Mouse (Mus musculus) gastrocnemius, postnatal 25 days (tissue): ENCODE measurements around the gene Synj2. TPM values are rescaled to one million over a fixed set of nuclear protein-coding genes. Genes with fewer than 3 reads are reported as not detected.

Source experiments
- DNase-seq: peaks from one replicate; pipeline ENCODE4 v3.0.0; 2022
- long read RNA-seq, 2 experiments: library from polyadenylated mRNA; stranded (forward); transcript quantifications; one replicate each; pipeline ENCODE4 v2.0.0; 2021
- total RNA-seq, 2 experiments: library from RNA; stranded (reverse); gene quantifications; 1 replicate in 1 of 2; 2 replicates in 1 of 2; pipeline ENCODE4 v1.2.3; 2021

The Synj2 gene
- 10 to 100 TPM; 35.8 to 48.7 TPM for total RNA-seq
- long read RNA-seq, experiment 1, partial matches to known transcripts, result 3 of 26 reads
- long read RNA-seq, experiment 1, other reads (novel, unspliced or antisense), result 22 of 26 reads
- long read RNA-seq, experiment 2, partial matches to known transcripts, result 9 of 29 reads
- long read RNA-seq, experiment 2, other reads (novel, unspliced or antisense), result 19 of 29 reads

- peak; percentile 64 for DNase-seq
These were observed at the start of gene Synj2 for GRCm38 (mm10) chr17:5941230-5942043. Gene Synj2 (plus strand): TSS chr17:5941280.

DNA sequence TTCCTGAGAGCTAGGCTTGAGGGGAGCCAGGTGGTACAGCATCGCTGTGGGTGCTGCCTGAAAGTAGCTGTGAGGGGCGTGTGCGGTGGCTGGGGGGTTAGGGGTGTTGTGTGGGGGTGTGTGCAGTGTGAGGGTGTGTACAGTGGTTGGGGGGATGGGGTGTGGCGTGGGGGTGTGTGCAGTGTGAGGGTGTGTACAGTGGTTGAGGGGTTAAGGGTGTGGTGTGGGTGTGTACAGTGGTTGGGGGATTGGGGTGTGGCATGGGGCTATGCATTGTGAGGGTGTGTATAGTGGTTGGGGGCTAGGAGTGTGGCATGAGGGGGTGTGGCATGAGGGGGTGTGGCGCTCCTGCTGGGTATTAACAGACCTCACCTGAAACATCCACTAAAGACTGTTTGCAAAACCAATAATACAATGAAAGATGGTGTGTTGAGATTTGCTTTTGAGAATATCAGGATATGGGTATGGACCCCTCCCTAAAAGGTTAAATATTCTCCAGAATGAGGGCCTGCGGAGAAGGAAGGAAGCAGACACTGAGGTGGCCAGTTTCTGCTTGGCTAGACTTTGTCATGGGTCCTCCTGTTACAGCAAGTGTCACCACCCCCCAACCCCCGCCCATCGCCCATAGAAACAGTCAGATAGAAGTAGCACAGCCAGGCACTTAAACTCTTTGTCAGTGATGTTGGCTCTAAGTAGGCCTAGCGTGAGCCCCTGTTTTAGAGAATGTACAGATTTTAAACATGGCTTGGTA lies 49.0 kb upstream of the Synj2 start:
- DNase-seq, result no peak

DNA sequence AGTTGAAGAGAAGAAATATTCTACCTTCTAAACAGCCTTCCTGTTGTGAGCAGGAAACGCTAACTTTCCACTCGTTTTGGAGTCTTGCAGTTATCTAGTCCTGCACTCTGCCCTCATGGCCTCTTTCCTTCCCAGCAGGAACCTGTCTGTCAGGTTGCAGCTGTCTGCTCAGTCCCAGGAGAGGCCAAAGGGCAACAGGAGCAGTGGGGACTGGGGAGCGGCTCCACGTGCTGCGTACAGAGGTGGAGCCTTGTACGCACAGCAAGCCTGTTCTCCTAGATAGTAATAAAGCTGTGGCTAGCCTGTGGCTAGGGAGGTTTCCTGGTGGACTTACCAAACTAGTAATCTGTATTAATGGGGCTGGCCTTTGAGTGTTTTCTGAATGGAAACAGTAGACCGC lies 48.0 kb upstream of the Synj2 start:
- no peak for DNase-seq

GRCm38 (mm10) chr17:5893574-5894148 lies 47.4 kb upstream of the Synj2 start:
- no peak for DNase-seq

GRCm38 (mm10) chr17:5896066-5896465 lies 45.0 kb upstream of the Synj2 start:
- DNase-seq, result no peak

DNA sequence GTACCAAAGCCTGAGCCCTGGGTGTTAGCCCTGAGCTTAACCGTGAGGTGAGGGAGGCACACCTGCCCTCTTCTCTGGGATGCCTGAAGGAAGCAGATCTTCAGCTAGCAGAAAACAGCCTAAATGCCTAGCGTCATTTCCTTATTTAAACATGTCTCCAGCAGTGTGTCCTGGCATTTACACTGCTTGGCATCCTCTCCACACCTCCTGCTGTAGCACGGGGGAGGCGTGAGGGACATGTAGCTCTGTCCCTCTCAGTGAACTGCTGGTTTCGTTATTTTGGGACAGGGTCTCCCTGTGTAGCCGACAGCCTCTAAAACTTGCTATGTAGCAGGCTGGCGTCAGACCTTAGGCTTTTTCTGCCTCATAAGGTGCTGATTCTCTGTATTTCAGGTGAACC lies 44.5 kb upstream of the Synj2 start:
- DNase-seq, result no peak

- DNase-seq, result no peak
These were observed 43.5 kb upstream of the Synj2 start for GRCm38 (mm10) chr17:5897326-5898200.

DNA sequence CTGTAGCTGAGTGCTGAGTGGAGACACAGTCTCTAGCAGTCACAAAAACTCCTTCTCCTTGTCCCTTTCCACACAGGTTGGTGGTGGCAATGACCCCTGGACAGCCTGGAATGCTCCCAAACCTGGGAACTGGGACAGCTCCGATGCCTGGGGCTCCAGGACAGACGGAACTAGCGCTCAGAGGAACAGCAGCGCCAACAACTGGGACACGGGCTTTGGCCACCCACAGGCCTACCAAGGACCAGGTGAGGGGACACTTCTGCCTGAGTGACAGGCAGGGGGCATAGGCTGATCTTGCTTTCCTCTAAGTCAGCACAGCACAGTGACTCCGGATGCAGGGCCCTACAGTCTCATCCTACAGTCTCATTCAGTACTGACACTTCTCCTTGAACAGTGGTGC lies 41.8 kb upstream of the Synj2 start:
- no peak for DNase-seq

DNA sequence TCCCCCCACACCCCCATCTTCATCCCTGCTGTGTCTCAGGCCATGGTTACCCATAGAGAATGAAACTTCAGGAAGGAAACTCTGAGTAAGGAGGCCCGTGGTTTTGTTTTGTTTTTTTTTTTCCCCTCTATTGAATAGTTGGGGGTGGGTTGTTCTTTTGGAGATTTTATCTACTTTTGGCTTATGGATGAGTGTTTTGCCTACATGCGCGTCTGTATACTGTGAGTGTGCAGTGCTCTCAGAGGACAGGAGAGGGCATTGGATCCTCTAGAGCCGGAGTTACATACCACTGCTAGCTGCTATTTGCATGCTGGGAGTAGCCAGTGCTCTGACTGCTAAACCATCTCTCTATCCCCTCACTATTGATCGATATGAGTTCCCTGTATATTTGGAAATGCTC lies 39.7 kb upstream of the Synj2 start:
- DNase-seq, result no peak

DNA sequence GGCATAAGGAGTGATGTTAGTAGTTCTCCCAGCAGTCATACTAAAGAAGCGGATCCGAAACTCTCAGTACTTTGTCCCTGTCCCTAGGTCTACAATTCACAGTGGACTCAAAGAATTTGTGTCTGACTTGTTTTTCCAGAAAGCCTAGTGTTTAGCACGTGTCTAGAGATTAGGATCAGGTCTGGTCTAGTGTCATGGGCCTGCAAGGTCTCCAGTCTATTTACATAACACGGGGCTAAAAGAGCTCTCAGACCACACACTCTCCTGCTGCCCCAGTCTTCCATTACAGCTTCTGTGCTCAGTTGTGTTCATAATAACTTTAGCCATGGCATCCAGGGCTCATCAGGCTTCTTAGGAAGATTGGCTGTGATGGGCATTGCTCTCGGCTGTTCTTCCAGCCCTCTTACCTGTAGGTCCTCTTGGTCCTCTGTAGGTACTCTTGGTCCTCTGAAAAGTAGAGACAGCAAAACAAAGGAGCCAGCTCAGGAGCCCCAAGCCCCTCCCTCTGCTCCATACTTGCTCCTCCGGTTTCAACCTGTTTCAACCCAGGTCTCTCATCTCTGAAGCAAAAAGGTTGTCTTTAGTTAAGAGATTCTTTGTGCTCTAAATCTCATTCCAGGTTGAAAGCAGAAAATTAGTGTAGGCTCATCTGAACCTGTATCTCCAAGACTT lies 37.3 kb upstream of the Synj2 start:
- DNase-seq, result no peak

DNA sequence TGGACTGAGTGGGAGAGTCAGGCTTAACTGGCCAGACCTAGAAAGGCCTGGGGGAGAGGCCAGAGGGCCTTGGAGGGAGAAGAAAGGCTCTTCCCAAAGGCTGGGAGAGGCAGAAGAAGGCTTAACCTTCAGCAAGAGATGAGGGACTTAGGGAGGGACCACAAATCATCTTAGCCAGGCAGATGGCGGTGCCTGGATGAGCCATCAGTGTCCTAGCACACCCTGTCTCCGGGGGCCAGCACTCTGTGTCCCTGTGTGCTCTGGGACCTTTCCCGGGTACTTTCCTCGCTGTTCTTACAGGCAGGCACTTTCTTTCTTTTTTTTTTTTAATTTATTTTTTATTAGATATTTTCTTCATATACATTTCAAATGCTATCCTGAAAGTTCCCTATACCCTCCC lies 31.4 kb upstream of the Synj2 start:
- no peak for DNase-seq

- DNase-seq, result no peak
These were observed 29.5 kb upstream of the Synj2 start for GRCm38 (mm10) chr17:5911591-5911990.

DNA sequence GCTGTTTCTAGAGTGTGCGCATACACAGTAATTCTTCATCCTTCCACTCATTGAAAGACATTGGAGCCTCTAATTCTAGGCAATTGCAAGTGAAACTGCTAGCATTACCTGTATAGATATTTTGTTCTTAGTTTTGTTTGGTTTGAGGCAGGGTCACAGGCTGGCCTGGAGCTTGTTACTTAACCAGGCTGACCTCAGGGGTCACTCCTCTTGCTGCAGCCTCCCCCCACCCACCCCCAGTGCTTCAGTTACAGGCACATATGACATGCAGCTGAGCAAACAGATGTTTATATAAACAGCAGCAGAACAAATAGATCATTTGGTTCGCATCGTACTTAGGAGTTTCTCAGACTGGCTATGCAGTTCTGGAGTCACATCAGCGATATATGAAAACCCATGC lies 28.3 kb upstream of the Synj2 start:
- no peak for DNase-seq

DNA sequence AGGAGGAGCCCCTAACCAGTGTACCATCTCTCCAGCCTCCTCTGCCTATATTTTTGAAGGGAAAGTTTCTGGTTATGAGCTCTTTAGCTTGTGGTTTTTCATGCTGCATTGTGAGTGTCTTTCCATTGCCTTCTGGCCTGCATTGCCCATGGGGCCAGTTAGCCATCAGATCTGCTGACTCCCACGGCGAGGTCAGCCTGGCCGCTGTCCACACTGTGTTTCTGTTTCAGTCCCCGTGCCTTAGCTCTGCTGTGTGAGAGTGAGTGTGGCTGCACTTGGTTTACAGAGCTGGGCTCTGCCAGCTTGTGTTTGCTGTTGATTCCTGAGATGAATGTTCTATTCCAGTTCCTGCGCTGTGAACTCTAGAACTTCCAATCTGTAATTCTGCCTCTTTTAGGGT lies 26.9 kb upstream of the Synj2 start:
- peak; percentile 63 for DNase-seq

DNA sequence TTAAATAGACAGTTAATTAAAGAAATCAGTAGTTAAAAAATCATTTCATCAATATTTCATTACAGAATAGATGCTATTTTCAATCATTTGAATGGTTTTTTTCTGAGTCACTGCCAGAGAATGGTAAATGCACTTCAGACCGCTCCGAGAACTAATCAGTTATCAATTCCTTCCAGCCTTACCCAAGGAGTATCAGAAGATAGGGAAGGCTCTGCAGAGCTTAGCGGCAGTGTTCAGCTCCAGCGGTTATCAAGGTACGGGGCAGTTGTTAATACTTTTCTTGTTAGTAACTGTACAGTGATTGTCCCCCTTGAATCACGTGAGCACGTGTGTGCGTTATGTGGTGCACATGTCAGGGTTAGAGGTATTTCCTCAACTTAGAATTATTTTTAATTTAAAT lies 19.1 kb upstream of the Synj2 start:
- DNase-seq, result no peak

DNA sequence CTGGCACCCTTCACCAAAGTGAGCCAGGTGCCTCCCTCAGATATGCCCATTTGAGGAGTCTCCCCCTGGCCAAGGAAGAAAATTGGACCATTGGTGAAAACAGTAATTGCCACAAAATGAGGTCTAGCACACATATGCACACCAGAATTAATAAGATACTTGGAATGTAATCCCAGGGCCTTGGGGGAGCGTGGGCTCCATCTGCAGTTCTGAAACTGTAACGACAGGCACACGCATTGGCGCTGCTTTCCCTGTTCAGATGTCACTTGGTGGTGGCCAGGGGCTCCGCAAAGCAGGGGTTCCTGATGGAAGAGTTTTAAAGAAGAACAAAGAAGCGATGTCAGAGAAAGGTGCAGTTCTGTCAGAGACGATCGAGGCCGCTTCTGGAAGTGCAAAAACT lies 17.8 kb upstream of the Synj2 start:
- DNase-seq, result no peak

DNA sequence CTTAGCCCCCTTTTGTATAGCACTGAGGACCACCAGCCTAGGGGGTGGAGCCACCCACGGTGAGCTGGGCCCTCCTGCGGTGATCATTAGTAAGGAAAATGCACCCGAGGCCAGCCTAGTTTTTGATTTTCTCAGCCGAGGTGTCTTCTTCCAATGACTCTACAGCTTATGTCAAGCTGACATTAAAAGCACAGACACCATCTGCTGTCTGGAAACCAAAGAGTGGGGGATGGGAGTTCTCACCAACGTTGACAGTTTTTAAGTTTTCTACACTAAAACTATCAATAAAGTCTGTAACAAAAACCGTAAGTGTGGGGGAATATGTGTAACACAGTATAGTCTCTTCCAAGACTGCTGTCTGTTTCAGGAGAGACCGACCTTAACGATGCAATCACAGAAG lies 16.8 kb upstream of the Synj2 start:
- no peak for DNase-seq

- DNase-seq, result no peak
These were observed 14.4 kb upstream of the Synj2 start for GRCm38 (mm10) chr17:5926710-5927109.

DNA sequence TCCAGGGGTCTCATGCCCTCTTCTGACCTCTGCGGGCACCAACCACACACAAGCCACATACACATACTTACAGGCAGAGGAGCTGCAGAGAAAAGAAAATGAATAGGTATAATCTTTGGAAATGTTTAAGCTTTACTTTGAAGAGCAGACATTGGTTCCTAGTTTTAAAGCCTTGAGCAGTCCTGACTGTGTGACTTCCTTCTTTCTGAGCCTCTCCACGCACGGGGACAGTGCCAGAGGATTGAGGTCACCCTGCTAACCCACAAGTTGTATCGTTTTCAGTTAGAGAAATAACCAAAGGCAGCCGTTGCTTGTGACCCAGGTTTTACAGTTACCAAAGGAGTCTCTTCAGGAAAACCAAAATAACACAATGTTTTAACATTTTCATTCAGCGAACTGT lies 12.0 kb upstream of the Synj2 start:
- DNase-seq, result no peak

DNA sequence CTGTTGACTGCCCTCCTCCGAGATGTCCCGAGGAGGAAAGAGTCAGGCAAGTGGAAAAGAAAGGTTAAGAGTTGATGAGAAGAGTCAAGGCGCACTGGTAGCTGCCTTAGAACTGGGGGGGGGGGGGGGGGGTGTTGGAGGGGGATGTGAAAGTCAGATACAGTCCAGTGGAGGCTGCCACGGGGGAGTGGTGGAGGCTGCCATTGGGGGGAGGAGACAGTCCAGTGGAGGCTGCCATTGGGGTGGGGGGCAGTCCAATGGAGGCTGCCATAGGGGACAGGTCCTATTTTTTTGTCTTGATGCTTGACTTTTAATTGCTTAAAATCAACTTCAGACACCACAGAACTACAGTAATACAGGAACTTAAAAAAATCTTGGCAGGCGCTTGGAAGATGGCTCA lies 8.9 kb upstream of the Synj2 start:
- no peak for DNase-seq

DNA sequence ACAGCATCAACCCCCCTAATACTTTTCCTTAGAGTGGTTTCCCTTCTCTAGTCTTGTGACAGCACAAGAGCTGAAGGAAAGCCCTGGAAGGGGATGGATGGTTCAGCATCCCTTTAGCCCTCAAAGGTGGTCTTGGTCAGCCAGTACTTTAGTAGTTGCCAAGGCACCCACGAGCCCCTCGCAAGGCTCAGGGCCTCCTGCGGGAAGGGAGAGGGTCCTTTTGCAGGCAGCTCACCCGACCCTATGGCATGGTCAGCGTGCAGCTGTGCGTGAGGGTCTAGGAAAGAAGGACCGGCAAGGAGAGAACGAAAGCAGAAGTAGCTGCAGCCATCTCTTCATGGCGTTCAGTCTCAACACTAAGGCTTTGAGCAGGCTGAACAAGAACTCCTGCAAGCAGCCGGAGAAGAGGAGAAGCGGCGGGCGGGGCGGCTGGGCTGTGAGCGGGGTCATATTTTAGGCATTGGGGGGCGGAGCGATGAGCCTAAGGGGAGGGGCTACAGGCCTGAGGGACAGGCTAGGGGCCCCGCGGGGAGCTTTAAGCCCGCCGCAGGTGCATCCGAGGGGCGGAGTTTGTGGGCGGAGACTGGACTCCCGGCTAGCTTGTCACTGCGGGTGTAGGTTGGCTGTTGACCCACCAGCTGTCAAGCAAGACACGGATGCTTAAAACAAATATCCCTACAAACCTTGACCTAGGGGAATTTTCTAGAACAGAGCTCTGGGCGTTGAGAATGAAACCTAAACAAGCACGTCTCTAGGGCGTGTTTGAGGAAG lies 6.3 kb upstream of the Synj2 start:
- peak; percentile 82 for DNase-seq
